Mouse (Mus musculus) kidney, postnatal 36 days (tissue): ENCODE data around the gene Zfp526.
A peak's percentile ranks its signal among the peaks of the same experiment; 100 is the strongest.

ENCODE experiments used
- DNase-seq, 2 experiments: peaks; one replicate each; pipeline ENCODE4 v3.0.0; 2021 to 2022; ENCODE audit warnings: mixed read lengths in 2 of 2

Zfp526 gene

DNA sequence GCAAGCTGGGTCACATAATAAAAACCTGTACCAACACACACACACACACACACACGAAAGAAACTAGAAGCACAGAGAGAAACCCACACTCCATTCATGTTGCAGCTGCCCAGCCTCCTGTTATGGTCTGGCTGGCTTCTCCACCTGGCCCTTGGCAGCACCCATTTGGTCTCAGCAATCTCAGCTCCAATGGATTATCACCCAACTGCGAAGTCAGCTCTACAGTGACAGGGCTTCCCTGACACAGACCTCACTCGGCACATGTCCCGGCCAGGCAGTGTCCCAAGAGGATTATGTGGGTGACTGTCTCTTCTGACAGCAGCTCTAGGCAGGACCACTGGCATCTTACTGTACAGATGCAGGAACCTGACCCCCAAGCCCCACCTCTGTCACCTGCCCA is 10.7 kb upstream of the Zfp526 start:
- DNase-seq, result no peak

DNA sequence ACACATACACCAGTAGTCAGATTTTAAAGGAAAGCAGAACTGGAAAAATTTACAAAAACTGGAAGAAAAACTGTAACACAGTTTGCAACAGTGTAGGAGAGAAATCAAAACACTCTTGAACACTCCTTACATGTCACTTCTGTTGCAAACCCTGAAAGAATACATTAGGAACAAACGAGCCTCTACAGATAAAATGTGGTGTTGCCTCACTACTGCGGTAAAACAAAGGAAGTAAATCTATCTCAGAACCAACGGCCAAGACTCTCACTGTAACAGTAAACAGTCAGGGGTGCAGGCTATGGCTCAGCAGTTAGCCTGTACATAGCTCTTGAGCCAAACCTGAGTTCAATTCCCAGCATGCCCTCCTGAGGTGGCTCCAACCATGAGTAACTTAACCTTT is 8.1 kb upstream of the Zfp526 start:
- DNase-seq, result no peak

DNA sequence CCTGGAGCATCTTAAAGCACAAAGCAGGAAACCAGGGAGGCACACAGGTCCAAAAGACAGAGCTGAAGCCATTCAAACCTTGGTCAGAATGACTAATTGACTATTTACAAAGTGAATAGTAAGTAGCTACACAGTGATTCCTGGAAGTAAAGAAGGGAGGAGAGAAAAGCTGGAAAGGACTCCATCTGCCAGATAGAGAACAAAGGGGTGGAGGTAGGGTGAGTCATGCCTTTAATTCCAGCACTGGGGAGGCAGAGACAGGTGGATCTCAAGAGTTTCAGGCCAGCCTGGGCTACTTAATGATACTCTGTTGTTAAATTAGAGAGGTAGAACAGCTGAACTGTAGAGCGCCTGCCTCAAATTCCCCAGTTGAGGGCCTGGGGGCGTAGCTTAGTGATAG is 7.1 kb upstream of the Zfp526 start:
- no peak for DNase-seq

DNA sequence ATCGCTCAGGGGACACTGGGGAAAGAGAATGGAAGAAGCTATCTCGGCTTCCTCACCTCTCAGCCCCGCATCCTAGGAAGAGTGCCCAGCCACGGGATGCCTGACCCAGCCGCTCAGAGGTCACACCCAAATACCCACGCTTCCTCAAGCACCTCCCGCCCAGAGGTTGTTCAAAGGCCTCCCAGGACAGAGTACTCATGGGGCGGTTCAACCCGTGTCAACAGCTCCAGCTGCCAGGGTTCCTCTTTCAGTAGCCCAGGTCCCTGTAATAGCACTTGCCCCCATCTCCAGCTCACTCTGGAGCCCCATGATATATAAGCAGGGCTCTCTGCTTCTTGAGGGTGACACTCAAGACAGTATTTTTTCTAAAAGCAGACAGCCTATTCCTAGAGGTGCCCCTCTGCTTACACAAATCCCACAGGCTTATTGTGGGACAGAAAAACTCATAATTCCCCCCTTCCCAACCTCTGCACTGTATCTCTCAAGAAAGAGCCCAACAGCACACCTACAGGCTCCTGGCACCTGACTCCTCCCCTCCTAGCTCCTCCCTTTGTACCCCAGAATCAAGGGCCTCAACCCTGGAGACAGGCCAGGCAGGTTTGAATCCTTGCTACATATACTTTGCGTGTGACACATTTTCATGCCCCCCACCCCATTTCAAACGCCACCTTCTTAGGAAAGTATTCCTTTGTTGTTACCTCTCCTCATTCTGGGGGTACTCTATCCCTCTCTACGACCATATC is 3.4 kb upstream of the Zfp526 start:
- DNase-seq, result peak; percentile 64 to 69

DNA sequence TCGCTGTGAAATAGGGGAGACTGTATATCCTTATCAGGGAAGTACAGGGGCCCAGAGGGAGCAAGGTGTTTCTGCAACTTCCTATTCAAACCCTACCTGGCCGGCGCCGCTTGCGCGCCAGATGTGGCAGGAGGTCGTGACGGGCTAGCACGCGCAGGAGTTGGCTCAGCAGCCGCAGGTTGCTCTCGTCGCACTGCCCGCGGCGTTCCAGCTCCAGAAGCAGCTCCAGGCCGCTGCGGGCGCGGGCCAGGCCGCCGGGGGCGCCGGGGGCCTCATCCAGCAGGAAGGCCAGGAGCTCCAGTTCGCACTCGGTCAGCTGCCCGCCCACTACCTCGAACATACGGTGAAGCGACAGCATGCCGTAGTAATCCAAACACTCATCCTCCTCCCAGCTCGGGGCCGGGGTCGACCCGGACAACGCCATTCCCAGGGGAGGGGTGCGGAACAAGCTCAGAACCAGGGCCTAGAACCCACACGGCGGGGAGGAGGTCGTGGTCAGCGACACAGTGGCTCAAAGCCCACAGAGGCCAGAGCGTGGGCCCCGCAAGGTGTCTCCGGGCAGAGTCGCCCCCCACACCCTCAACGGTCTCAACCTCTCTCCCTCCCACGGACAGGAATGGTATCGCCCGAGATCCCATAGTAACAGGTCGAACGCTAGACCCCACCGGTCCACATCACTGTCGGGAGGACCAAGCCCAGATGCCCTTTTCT is 2.4 kb upstream of the Zfp526 start:
- peak; percentile 28 to 62 for DNase-seq

DNA sequence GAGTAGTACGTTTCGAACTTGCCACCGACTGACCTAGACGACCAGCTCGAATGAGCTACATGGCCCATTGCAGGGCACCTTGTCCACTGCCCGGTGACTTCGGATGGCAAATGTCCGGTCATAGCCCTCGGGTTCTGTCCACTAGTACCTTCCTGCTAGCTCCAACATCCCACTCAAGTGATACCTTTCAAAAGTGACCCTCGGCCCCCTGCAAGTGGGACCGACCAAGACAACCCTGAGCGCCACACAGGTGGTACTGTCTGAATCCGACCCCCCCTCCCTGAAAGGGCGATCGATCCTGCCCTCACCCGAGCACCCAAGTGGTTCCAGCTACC is 1.8 kb upstream of the Zfp526 start:
- DNase-seq, result no peak

DNA sequence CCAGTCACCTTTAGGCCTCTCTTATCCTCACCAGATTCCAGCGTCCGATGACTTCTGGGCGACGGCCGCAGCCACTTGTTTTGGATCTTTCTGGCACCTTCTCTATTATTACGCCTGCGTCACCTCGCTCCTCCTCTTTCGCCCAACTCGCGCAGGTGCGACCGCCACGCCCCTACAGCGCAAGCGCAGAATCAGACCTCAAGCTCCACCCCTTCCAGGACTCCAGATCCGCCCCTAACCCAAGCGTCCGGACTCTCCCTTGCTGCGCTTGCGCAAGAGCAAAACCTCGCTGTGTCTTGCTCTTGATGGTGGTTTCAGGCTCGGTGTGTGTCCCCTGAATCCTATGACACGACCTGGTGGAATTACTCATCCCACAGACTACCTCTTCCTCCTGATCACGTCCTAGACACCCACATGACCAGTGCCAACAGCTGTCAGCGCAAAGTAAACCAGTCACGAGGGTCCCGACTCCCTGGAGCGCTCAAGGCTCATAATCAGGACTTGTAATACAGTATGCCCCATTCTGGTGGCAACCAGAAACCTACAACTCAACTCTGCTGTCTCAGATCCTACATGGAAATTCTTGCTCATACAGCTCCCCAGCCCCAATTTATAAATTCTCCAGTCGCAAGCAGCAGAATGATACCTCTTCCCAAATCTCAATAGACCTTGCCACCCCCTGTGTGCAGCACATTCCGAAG is 1.3 kb upstream of the Zfp526 start:
- DNase-seq, result peak; percentile 97

DNA sequence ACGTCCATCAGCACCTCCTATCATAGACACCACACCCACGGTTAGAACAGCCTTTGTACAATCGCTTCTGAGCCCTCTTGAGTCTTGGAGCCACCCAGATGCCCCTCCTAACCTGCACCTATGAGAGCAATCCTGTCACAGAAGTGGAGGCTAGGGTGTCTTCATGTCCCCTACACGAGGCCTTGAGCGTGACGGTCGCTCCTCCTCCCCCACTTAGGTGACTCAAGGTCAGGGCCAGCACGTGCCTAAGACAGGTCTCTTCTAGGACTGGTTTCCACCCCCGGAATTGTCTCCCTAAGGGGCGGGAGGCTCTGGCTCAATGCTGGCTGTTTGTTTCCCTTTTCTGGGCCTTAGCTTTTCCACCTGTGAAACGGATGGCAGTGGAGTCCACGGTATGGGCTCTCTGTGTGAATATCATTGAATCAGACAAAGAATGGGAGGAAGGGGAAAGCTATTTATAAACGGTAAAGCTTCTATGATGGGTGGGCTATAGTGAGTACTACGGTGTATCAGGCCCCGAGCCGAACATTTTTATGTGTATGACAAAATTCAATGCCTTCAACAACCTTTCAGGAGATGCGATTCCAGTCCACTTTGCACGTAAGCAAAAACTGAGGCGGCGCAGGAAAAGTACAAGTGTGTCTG is 646 bp upstream of the Zfp526 start, which contains the start of gene Dedd2:
Gene Dedd2, minus strand, starts transcription at position 159 of the 645 bp plus-strand sequence.
- peak; percentile 64 to 67 for DNase-seq

DNA sequence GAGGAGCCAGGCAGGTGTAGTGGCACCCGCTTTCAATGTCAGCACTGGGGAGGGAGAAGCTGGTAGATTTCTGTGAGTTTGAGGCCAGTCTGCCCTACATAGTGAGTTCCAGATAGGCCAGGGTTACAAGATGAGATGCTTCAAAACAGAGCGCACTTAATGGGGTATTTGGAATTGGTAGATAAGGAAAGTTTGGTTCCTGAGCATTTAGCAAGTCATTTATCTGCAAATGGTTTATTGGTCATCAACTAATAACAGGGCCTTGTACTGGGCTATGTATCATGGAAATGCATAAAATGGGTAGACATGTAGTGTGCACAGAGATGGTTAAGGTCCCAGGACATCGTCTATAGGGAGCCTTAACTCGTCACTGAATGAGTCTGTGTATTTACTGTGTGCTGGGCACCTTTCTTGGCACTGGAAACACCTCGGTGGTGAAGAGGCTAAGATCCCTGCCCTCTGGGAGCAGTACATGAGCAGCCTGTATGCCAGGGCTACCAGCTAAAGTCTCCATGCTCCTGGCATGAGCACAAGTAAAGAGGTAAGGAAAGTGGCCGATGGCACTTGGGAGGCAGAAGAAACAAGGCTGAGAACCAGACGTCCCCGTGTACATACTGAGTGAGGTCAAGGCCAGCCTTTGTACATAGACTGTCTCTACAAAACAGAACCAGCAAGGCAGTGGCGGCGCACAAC is 1.2 kb downstream of the Zfp526 start:
- DNase-seq, result no peak

DNA sequence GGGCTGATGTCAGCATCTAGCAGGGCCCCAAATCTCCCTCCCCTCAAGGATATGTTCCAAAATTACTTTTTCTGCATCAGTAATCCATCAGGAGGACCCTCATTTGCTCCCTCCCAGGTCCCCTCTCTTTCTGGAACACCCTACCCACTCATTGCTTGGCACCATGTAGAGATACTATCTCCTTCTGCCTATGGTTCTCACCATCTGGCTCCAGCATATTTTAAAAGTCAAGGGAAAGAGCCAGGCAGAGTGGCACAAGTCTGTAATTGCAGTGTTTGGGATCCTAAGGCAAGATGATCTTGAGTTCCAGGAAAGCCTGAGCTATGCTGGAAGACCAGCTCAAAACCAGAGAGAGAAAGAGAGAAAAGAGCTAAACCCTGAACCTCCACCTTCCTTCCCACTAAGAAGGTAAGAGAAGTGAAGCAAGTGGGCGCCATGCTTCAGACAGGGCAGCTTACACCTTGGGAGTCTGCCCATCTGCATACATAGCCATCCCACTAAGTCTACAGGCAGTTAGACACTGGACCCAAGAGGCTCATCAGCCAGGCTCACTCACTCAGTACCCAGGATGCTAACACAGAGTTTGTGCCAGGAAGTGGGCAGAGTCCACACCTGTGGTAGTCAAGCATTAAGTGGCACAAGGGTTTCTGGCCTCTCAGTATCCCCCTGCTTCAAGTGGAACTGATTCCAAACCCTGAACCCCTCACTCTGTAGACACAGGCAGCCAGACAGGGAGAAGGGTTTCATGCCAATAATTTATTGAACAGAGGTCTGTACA is 6.5 kb downstream of the Zfp526 start:
- DNase-seq, result peak; percentile 66 to 75

DNA sequence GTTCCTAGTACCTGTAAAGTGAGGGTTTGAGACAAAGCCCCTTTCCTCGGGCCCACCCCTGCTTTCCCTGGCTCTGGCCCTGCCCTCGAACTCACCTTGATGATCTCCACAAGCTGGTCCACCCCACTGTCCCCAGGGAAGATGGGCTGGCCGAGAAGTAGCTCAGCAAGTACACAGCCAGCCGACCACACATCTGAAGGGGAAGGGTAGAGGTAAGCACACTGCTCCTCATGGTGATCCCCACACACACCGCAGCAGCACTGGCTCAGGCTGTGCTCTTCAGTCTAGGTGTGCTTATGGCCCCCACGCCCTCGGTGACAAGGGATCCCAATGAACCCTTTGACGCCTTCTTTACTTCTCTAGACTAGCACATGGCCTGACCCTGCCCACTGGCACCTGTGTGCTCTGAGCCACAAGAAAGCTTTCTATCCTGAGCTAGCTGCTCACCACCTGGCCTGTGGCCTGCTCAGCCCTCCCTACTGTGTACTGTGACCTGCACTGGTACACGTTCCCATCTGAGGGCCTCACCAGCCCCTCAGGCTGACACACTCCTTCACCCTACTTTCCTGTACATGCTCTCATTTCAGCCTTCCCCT is 9.6 kb downstream of the Zfp526 start:
- DNase-seq, result no peak

DNA sequence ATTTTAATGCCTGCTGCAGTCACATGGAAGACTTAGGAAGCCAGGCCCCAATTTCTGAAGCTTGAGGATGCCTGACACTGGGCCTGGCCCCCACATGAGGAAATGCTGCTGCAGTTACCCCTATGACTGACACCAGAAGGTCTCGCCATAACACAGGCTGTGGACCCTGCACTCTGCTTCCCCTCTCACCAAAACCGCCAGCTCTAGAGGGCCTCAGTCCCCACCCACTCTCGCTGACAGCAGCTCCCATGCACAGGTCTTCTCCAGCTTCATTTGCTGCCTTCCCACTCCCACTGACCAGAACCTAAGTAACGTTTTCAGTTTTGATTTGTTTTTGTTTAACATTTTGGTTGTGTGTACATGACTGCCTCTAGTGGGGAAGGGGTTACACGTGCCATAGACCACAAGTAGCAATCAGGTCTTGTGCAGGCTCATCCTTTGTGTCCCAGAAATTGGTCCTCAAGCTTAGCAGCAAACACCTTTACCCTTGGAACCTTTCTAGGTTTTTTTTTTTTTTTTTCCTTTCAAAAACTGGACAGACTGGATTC is 10.9 kb downstream of the Zfp526 start:
- DNase-seq, result no peak

DNA sequence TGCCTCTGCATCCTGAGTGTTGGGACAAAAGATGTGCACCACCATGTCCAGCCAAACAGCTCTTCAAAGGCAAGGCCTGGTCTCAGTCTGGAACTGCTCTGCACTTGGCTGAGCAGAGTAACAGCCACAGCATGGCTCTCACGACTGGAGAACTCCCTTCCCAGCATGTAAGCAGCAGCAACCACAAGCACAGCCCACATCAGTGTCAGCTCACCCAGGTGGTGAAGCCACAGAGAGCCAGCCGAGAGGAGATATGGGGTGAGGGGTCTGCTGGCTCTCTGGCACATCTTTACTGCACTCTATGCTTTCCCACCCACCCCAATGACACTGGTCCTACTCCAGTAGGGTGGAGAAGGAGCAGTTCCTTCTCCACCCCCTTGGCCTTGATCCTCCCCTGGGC is 11.8 kb downstream of the Zfp526 start:
- no peak for DNase-seq

DNA sequence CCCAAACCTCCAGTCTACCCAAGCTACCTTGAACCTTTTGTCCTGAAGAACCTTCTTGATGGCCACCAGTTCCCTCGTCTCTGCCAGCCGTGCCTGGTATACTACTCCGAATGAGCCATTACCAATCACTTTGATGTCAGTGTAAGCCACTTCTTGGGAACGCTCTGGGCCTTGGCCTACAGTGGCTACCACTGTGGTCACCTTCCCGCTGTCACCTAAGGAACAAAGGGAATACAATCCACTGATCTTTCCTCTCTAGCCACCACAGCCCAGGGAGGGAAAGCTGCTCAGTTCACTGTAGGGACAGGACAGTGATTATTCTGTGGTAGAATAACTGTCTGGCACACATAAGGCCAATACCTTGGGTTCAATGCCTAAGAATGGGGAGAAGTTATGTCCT is 14.3 kb downstream of the Zfp526 start:
- no peak for DNase-seq

DNA sequence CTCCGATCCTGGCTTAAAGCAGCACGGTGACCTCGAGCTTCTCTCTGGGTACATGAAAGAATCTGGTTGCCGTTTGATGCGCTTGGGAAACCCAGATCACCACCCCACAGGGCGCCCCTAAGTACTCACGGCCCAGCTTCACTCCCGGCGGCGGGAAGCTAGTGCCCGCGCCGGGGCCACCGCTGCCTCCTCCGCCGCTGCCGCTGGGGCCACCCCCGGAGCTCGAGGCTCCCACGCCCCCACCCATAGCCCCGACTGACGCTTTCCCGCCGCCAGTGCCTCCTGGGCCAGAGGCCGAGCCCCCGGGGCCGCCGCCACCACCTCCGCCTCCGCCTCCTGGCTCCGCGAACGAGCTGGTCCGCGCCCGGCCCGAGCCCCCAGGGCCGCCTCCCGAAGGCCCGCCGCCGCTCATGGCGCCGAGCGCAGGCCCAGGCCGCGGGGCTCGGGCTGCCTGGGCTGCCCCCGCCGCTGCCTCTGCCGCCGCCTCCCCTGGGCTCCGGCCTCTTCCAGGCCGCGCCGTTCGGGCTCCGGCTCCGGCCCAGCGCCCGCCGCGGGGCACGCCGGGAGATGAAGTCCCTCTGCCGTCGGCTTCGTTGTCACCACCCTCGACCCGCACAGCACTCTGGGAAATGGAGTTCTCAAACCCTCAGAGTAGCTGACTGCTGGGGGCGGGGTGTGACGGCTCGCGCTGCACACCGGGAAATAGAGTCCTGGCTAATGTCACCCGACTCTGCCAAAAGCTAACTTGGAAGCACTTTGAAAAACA is 16.2 kb downstream of the Zfp526 start, which contains the start of gene Gsk3a:
Gene Gsk3a, minus strand, starts transcription at position 603 of the 766 bp plus-strand sequence.
- peak; percentile 99 to 100 for DNase-seq

DNA sequence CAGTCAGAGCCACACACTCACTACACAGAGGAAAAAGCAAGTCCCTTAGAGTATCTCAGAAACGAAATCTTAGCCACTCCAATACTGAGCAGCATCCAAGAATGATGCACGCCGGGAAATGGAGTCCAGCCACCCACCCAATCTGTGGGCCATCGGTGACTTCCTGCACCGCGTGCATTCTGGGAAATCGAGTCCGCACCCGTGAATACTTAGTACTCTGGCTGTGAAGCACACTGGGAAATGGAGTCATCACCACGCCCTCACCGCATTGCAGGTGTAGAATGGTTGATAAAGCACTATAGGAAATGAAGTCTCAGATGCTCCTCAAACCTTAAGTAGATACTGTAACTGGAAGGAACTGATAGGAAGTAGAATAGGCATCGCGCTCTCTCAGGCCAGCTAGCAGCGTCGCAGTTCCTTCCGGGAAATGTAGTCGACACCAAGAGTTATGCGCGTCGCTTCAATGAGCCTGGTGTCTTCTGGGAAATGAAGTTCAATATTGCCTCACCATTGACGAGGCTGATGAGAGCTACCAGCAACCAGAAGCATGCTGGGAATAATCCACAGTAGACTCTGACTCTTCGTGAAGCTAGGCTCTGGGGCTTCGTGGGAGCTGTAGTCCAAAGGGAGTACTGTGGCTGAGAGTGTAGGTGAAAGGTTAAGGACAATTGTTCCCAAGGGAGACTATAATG is 16.9 kb downstream of the Zfp526 start:
- DNase-seq, result peak; percentile 94 to 97

DNA sequence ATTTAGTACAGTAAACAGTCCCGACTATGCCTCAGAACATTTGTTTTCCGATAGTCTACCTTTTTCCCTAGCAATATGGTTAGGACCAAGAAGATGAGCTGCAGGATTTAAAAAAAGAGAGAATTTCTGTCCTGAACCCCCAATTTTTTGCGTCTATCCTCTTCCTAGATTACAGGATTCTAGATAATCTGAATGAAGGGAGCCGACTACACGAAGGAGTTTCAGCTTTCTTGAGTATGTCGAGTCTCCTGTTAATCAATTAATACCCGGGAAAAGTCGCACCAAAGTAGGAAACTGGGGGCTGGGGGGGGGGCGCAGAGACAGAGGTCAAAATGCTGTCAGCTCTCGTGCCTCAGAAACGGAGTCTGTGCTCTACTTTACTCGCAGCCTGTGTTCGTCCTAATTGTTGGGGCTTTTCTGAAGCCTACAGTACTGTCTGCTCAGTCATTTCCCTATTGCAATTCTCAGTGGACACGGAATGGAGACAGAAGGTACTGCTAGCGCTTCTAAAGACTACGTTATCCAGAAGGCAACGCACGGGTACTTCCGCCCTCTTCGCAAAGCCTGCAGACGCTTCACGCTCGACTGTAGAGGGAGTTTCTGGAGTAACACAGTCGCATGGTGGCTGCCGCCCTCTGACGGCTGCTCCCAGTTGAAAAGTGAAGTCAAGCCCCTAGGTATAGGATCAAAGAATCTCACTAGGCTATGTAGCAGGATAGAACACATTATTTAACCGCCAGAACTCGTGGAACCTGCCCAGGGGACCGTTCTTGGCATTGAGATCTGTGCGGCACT is 17.8 kb downstream of the Zfp526 start:
- peak; percentile 88 to 93 for DNase-seq

DNA sequence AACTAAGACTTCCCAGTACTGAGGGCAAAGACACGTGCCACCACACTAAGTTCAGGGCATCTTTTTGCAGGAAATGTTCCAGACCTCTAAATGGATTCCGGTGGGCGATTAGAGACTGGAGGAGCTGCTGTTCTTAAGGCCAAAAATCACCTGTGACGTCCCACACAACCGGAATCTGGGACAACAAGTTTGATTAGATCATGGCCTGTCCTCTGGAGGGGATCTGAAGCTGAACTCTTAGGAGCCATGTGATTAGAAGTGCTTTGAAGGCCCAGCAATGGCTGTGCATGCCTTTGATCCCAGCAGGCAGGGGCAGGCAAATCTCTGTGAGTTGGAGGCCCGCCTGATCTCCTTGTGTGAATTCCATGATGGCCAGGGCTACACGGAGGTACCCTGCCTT is 19.4 kb downstream of the Zfp526 start:
- DNase-seq, result no peak

DNA sequence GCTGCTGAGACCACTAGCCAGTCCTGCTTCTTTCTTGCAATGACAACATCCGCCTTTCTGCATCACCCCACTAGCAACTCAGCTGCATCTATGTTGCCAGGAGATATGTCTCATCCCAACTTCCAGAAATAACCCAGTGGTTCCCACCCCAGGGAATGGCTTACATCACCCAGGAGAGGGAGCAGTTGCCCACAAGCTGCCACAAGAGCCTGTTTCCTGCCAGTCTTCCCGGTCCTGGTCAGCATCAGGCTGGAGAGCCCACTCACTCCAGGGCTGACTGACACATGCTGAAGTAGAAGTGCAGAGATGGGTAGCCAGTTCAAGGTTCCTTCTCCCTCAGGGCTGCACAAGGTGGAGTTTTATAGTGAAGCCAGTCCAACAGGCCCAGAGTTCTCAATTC is 19.8 kb downstream of the Zfp526 start:
- DNase-seq, result peak; percentile 58 to 72
